Mouse (Mus musculus) cortical plate, adult 2 months (tissue): ENCODE measurements at regions not wholly inside any gene's neighbourhood (a gene's known extent, or its start where the extent isn't known, plus 50 kb on each side); places are given as distances from the start of the nearest gene placed in this dataset.

ENCODE experiments used
- CTCF ChIP-seq: fragments of 200-500 bp; IDR thresholded peaks from 2 replicates; pipeline ENCODE4 v1.5.1; 2011; ENCODE audit warnings: mild to moderate bottlenecking, control low read depth, low read length; ENCODE audit not compliant: insufficient read depth; ENCODE audit errors: extremely low read depth
- POLR2A ChIP-seq: fragments of 200-500 bp; IDR thresholded peaks from 2 replicates; pipeline ENCODE4 v1.6.1; 2011; ENCODE audit warnings: mild to moderate bottlenecking, low read length, control low read depth; ENCODE audit not compliant: insufficient read depth; ENCODE audit errors: extremely low read depth

- TF ChIP-seq CTCF (no peak), POLR2A (no peak)
Observed at GRCm38 (mm10) chr14:25063090-25063489, 395.9 kb upstream of the Zmiz1 start.
